Mouse (Mus musculus) heart, embryonic 12.5 days (tissue): ENCODE measurements around the gene Mal. TPM values are rescaled to one million over a fixed set of nuclear protein-coding genes. Genes with fewer than 3 reads are reported as not detected.

Experiments used
- ATAC-seq: fragments of 200-750 bp; cut with Nextera tagmentation; 2 replicates; pipeline ENCODE4 v1.8.0; 2017; ENCODE audit warnings: moderate TSS enrichment, moderate library complexity; ENCODE audit not compliant: insufficient number of reproducible peaks, low FRiP score
- H3K27ac ChIP-seq: fragments of 300-500 bp; sonication (generic); 2 replicates; pipeline ENCODE4 v1.5.1; 2016; ENCODE audit warnings: mild to moderate bottlenecking, moderate library complexity; ENCODE audit not compliant: poor library complexity, severe bottlenecking
- H3K27me3 ChIP-seq: fragments of 300-500 bp; sonication (generic); replicated peaks from 2 replicates; pipeline ENCODE4 v1.6.1; 2016; ENCODE audit warnings: mild to moderate bottlenecking, moderate library complexity
- H3K36me3 ChIP-seq: fragments of 300-500 bp; sonication (generic); 2 replicates; pipeline ENCODE4 v1.6.1; 2016; ENCODE audit warnings: mild to moderate bottlenecking, moderate library complexity
- H3K4me1 ChIP-seq: fragments of 300-500 bp; sonication (generic); replicated peaks from 2 replicates; pipeline ENCODE4 v1.6.1; 2016; ENCODE audit warnings: mild to moderate bottlenecking
- H3K4me2 ChIP-seq: fragments of 300-500 bp; sonication (generic); 2 replicates; pipeline ENCODE4 v1.6.1; 2016; ENCODE audit warnings: mild to moderate bottlenecking, moderate library complexity
- H3K4me3 ChIP-seq: fragments of 300-500 bp; sonication (generic); 2 replicates; pipeline ENCODE4 v1.5.1; 2016; ENCODE audit warnings: mild to moderate bottlenecking
- H3K9ac ChIP-seq: fragments of 300-500 bp; sonication (generic); 2 replicates; pipeline ENCODE4 v1.6.1; 2016; ENCODE audit warnings: mild to moderate bottlenecking, moderate library complexity
- H3K9me3 ChIP-seq: fragments of 300-500 bp; sonication (generic); replicated peaks from 2 replicates; pipeline ENCODE4 v1.6.1; 2016; ENCODE audit warnings: mild to moderate bottlenecking, moderate library complexity
- WGBS: fragments of 180-500 bp; shearing (Covaris S2); methylation state at CpG from one replicate; pipeline ENCODE4 v1.1.7; 2016; 5-methylcytosine and 5-hydroxymethylcytosine counted together
- polyA plus RNA-seq: library from polyadenylated mRNA; unstranded; fragments of >200 nt; fragmentation: Nextera tagmentation; extraction: Ambion mirVana; gene quantifications from 2 replicates; pipeline ENCODE4 v1.2.1, GENCODE M21; 2016

Gene Mal
- polyA plus RNA-seq, 1 experiment from 2014 or later = 1.1 TPM

- Histone ChIP-seq H3K36me3 (no peaks in the 10 kb centered on the region), H3K4me3 (no peak overlapping the region), H3K27ac (no peak overlapping the region), H3K9ac (no peak overlapping the region), H3K4me2 (no peak overlapping the region), H3K27me3 (peaks cover 65% of the 10 kb centered on the region), H3K4me1 (peaks cover 12% of the 10 kb centered on the region), H3K9me3 (no peaks in the 10 kb centered on the region)
- 65% methylated on average over 5 of the region's 5 CpGs for whole genome bisulfite sequencing
- ATAC-seq = no peak
Measured at GRCm38 (mm10) chr2:127651601-127652000, 4.9 kb downstream of the Mal start.

GRCm38 (mm10) chr2:127649921-127650320 lies 6.6 kb downstream of the Mal start:
- Histone ChIP-seq H3K4me1 (no peaks in the 10 kb centered on the region), H3K27me3 (peaks cover 49% of the 10 kb centered on the region), H3K27ac (no peak overlapping the region), H3K4me2 (no peak overlapping the region), H3K9ac (no peak overlapping the region), H3K36me3 (no peaks in the 10 kb centered on the region), H3K4me3 (no peak overlapping the region), H3K9me3 (no peaks in the 10 kb centered on the region)
- ATAC-seq = no peak
- 70% methylated on average over 5 of the region's 5 CpGs for WGBS

- H3K27me3 ChIP-seq = peaks cover 31% of the 10 kb centered on the region
- H3K4me3 ChIP-seq = no peak overlapping the region
- no peak for ATAC-seq
- no peak overlapping the region for H3K27ac ChIP-seq
- no peaks in the 10 kb centered on the region for H3K4me1 ChIP-seq
- WGBS = 87% methylated on average over 6 of the region's 6 CpGs
- H3K9me3 ChIP-seq = no peaks in the 10 kb centered on the region
- no peaks in the 10 kb centered on the region for H3K36me3 ChIP-seq
- no peak overlapping the region for H3K9ac ChIP-seq
- no peak overlapping the region for H3K4me2 ChIP-seq
Measured at GRCm38 (mm10) chr2:127648145-127648544, 8.3 kb downstream of the Mal start.

- Histone ChIP-seq H3K9ac (no peak overlapping the region), H3K36me3 (no peaks in the 10 kb centered on the region), H3K9me3 (no peaks in the 10 kb centered on the region), H3K27me3 (peaks cover 18% of the 10 kb centered on the region), H3K4me1 (no peaks in the 10 kb centered on the region), H3K27ac (no peak overlapping the region), H3K4me2 (no peak overlapping the region), H3K4me3 (no peak overlapping the region)
- no peak for ATAC-seq
- 62% methylated on average over 5 of the region's 5 CpGs for WGBS
Measured at GRCm38 (mm10) chr2:127646875-127647274, 9.6 kb downstream of the Mal start.

- no peak overlapping the region for H3K4me3 ChIP-seq
- H3K27ac ChIP-seq = no peak overlapping the region
- no peak overlapping the region for H3K4me2 ChIP-seq
- no peaks in the 10 kb centered on the region for H3K27me3 ChIP-seq
- H3K9me3 ChIP-seq = no peaks in the 10 kb centered on the region
- H3K36me3 ChIP-seq = no peaks in the 10 kb centered on the region
- WGBS = 57% methylated on average over 19 of the region's 19 CpGs
- H3K9ac ChIP-seq = no peak overlapping the region
- ATAC-seq = no peak
- no peaks in the 10 kb centered on the region for H3K4me1 ChIP-seq
Measured at GRCm38 (mm10) chr2:127643728-127644704, 12.5 kb downstream of the Mal start.

- H3K4me3 ChIP-seq = no peak overlapping the region
- H3K9me3 ChIP-seq = no peaks in the 10 kb centered on the region
- WGBS = 72% methylated on average over 9 of the region's 9 CpGs
- H3K36me3 ChIP-seq = no peaks in the 10 kb centered on the region
- ATAC-seq = no peak
- H3K27ac ChIP-seq = no peak overlapping the region
- no peak overlapping the region for H3K9ac ChIP-seq
- H3K4me2 ChIP-seq = no peak overlapping the region
- H3K4me1 ChIP-seq = no peaks in the 10 kb centered on the region
- no peaks in the 10 kb centered on the region for H3K27me3 ChIP-seq
Measured at GRCm38 (mm10) chr2:127638973-127639372, 17.5 kb downstream of the Mal start.

GRCm38 (mm10) chr2:127635581-127635980 lies 20.9 kb downstream of the Mal start:
- no peak overlapping the region for H3K27ac ChIP-seq
- WGBS = 63% methylated on average over 6 of the region's 6 CpGs

GRCm38 (mm10) chr2:127632601-127633000 lies 23.9 kb downstream of the Mal start:
- Histone ChIP-seq H3K9me3 (no peaks in the 10 kb centered on the region), H3K27me3 (no peaks in the 10 kb centered on the region), H3K36me3 (no peaks in the 10 kb centered on the region), H3K4me2 (no peak overlapping the region), H3K27ac (no peak overlapping the region), H3K4me3 (no peak overlapping the region), H3K4me1 (no peaks in the 10 kb centered on the region), H3K9ac (no peak overlapping the region)
- ATAC-seq = no peak
- 70% methylated on average over 2 of the region's 2 CpGs for WGBS

More at GRCm38 (mm10) chr2:127635581-127635980, 20.9 kb downstream of the Mal start:
- no peak overlapping the region for H3K4me2 ChIP-seq
- H3K4me1 ChIP-seq = no peaks in the 10 kb centered on the region
- no peaks in the 10 kb centered on the region for H3K36me3 ChIP-seq
- no peaks in the 10 kb centered on the region for H3K9me3 ChIP-seq
- no peak overlapping the region for H3K4me3 ChIP-seq
- no peak overlapping the region for H3K9ac ChIP-seq
- H3K27me3 ChIP-seq = no peaks in the 10 kb centered on the region
- no peak for ATAC-seq

GRCm38 (mm10) chr2:127627990-127628570 lies 28.4 kb downstream of the Mal start:
- WGBS = 68% methylated on average over 6 of the region's 6 CpGs
- H3K9ac ChIP-seq = no peak overlapping the region
- no peak for ATAC-seq
- no peak overlapping the region for H3K27ac ChIP-seq
- H3K4me3 ChIP-seq = no peak overlapping the region
- H3K4me1 ChIP-seq = no peaks in the 10 kb centered on the region
- H3K36me3 ChIP-seq = no peaks in the 10 kb centered on the region
- no peaks in the 10 kb centered on the region for H3K9me3 ChIP-seq
- H3K4me2 ChIP-seq = no peak overlapping the region
- H3K27me3 ChIP-seq = no peaks in the 10 kb centered on the region

GRCm38 (mm10) chr2:127627354-127627753 lies 29.1 kb downstream of the Mal start:
- 66% methylated on average over 6 of the region's 6 CpGs for WGBS
- H3K9me3 ChIP-seq = no peaks in the 10 kb centered on the region
- no peaks in the 10 kb centered on the region for H3K36me3 ChIP-seq
- no peak overlapping the region for H3K9ac ChIP-seq
- H3K4me3 ChIP-seq = no peak overlapping the region
- H3K4me1 ChIP-seq = no peaks in the 10 kb centered on the region
- ATAC-seq = no peak
- H3K27me3 ChIP-seq = 0 out of 2 replicates have a peak, but pooled peaks cover 2% of the 10 kb centered on the region
- H3K4me2 ChIP-seq = no peak overlapping the region
- H3K27ac ChIP-seq = no peak overlapping the region

GRCm38 (mm10) chr2:127625659-127626058 lies 30.8 kb downstream of the Mal start:
- H3K4me1 ChIP-seq = no peaks in the 10 kb centered on the region

More at GRCm38 (mm10) chr2:127625659-127626058, 30.8 kb downstream of the Mal start:
- Histone ChIP-seq H3K9ac (no peak overlapping the region), H3K9me3 (no peaks in the 10 kb centered on the region), H3K4me3 (no peak overlapping the region), H3K27me3 (peaks cover 12% of the 10 kb centered on the region; the same call in 1 of the 2 replicates), H3K36me3 (no peaks in the 10 kb centered on the region), H3K4me2 (no peak overlapping the region), H3K27ac (no peak overlapping the region)
- no peak for ATAC-seq
- 74% methylated on average over 5 of the region's 5 CpGs for WGBS
